Mouse (Mus musculus): ENCODE results near the gene Nfkb2. TPM values are rescaled to one million over a fixed set of nuclear protein-coding genes. Genes with fewer than 3 reads are reported as not detected.

Gene Nfkb2
- polyA plus RNA-seq, 1 experiment, result 20.4 TPM

GRCm38 (mm10) chr19:46331936-46332335 lies 27.8 kb downstream of the Nfkb2 start:
- Histone ChIP-seq H3K9ac (ENCODE audit: low read depth, poor library complexity, severe bottlenecking) (no peak overlapping the region), H3K4me1 (ENCODE audit: control insufficient read depth, insufficient read depth, low read length) (no peaks in the 10 kb centered on the region), H3K4me3 (ENCODE audit: low read depth, low read length) (no peak overlapping the region), H3K9me3 (replicated peaks; ENCODE audit: control insufficient read depth, insufficient read depth, low read length, poor library complexity, severe bottlenecking) (no peaks in the 10 kb centered on the region), H3K27me3 (ENCODE audit: control insufficient read depth, insufficient read depth, low read length, poor library complexity, severe bottlenecking) (no peaks in the 10 kb centered on the region), H3K36me3 (ENCODE audit: control insufficient read depth, insufficient read depth, low read length, poor library complexity, severe bottlenecking) (no peaks in the 10 kb centered on the region; the same call in 1 of the 2 replicates), H3K27ac (ENCODE audit: insufficient read depth, low read length) (no peak overlapping the region)
- TF ChIP-seq CTCF (IDR thresholded peaks at IDR 0.05; ENCODE audit: low read depth, low read length) (no peak), EP300 (IDR thresholded peaks at IDR 0.05; ENCODE audit: insufficient read depth, low read depth, low read length) (no peak), POLR2A (IDR thresholded peaks at IDR 0.05; ENCODE audit: insufficient read depth, low read length) (no peak)

DNA sequence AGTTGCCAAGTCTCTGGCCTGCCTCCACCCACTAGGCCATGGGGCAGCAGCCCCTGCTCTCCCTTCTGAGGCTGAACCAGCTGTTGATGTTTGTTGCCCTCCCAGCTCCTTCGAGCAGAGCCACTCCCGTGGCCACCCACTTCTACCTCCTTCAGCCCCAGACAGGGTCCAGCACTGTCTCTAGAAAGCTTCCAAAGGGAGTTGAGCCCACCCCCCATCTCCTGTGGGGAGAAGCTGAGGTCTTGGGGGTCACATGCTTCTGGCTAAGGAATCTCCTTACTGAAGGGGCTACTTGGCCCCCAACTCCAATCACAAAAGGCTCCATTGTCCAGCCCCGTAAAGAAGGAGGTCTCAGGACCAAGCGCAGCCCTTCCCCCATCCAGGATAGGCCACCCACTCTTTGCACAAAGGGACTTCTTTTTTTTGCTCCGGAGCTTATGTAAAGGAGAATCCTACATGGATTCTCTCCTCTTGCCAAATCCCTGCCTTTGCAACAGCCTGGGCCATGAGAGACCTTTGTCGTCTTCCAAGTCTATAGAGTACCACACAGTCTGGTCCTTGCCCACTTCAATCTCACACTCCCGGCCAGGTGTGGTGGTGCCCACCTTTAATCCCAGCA lies 28.7 kb downstream of the Nfkb2 start:
- H3K9ac ChIP-seq (ENCODE audit: low read depth, poor library complexity, severe bottlenecking), result no peak overlapping the region
- H3K27ac ChIP-seq (ENCODE audit: insufficient read depth, low read length), result no peak overlapping the region
- no peaks in the 10 kb centered on the region for H3K9me3 ChIP-seq (replicated peaks; ENCODE audit: control insufficient read depth, insufficient read depth, low read length, poor library complexity, severe bottlenecking)
- H3K36me3 ChIP-seq (ENCODE audit: control insufficient read depth, insufficient read depth, low read length, poor library complexity, severe bottlenecking), result no peaks in the 10 kb centered on the region; the same call in 1 of the 2 replicates
- no peaks in the 10 kb centered on the region for H3K4me1 ChIP-seq (ENCODE audit: control insufficient read depth, insufficient read depth, low read length)
- no peaks in the 10 kb centered on the region for H3K27me3 ChIP-seq (ENCODE audit: control insufficient read depth, insufficient read depth, low read length, poor library complexity, severe bottlenecking)
- H3K4me3 ChIP-seq (ENCODE audit: low read depth, low read length), result no peak overlapping the region
- TF ChIP-seq EP300 (IDR thresholded peaks at IDR 0.05; ENCODE audit: insufficient read depth, low read depth, low read length) (no peak), POLR2A (IDR thresholded peaks at IDR 0.05; ENCODE audit: insufficient read depth, low read length) (no peak), CTCF (IDR thresholded peaks at IDR 0.05; ENCODE audit: low read depth, low read length) (no peak)

- no peaks in the 10 kb centered on the region for H3K4me1 ChIP-seq (ENCODE audit: control insufficient read depth, insufficient read depth, low read length)
- H3K27ac ChIP-seq (ENCODE audit: insufficient read depth, low read length), result no peak overlapping the region
- no peak overlapping the region for H3K9ac ChIP-seq (ENCODE audit: low read depth, poor library complexity, severe bottlenecking)
- no peak overlapping the region for H3K4me3 ChIP-seq (ENCODE audit: low read depth, low read length)
- TF ChIP-seq CTCF (IDR thresholded peaks at IDR 0.05; ENCODE audit: low read depth, low read length), result no peak
- H3K9me3 ChIP-seq (replicated peaks; ENCODE audit: control insufficient read depth, insufficient read depth, low read length, poor library complexity, severe bottlenecking), result no peaks in the 10 kb centered on the region
- H3K27me3 ChIP-seq (ENCODE audit: control insufficient read depth, insufficient read depth, low read length, poor library complexity, severe bottlenecking), result no peaks in the 10 kb centered on the region
- H3K36me3 ChIP-seq (ENCODE audit: control insufficient read depth, insufficient read depth, low read length, poor library complexity, severe bottlenecking), result no peaks in the 10 kb centered on the region; the same call in 1 of the 2 replicates
Observed at GRCm38 (mm10) chr19:46333906-46334305, 29.8 kb downstream of the Nfkb2 start.

DNA sequence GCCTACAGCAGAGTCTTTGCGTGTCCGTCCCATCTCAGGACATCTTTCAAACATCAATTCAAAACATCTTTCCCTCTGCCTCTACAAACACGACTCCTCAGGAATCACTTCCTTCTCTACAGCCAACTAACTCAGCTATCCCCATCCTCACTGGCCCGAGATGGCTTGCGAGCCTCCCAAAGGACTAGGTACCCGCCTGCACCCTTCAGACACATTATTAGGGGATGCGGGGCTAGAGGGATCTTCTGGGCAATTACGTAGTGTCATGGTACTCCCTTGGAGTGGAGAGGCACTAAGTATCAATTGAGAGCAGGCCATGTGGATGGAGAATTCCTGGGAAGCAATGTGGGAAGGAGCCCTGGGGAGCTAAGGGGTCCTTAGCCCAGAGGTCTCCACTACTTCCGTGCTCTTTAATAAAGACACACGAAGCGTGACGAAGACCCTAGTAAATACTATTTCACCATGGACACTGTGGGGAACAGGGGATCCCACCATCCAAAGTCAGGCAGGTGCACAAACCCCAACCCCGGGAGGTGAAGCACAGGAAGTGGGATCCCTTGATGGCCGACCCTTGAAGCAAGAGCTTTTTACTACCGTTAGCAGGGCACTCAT lies 33.7 kb downstream of the Nfkb2 start:
- no peaks in the 10 kb centered on the region for H3K36me3 ChIP-seq (ENCODE audit: control insufficient read depth, insufficient read depth, low read length, poor library complexity, severe bottlenecking)
- no peak overlapping the region for H3K27ac ChIP-seq (ENCODE audit: insufficient read depth, low read length)
- peak overlapping the region; percentile 78 for H3K9ac ChIP-seq (ENCODE audit: low read depth, poor library complexity, severe bottlenecking)
- no peaks in the 10 kb centered on the region for H3K27me3 ChIP-seq (ENCODE audit: control insufficient read depth, insufficient read depth, low read length, poor library complexity, severe bottlenecking)
- H3K4me1 ChIP-seq (ENCODE audit: control insufficient read depth, insufficient read depth, low read length), result no peaks in the 10 kb centered on the region
- TF ChIP-seq POLR2A (IDR thresholded peaks at IDR 0.05; ENCODE audit: insufficient read depth, low read length) (no peak), CTCF (IDR thresholded peaks at IDR 0.05; ENCODE audit: low read depth, low read length) (no peak), EP300 (IDR thresholded peaks at IDR 0.05; ENCODE audit: insufficient read depth, low read depth, low read length) (no peak)
- peak overlapping the region; percentile 74 for H3K4me3 ChIP-seq (ENCODE audit: low read depth, low read length)
- H3K9me3 ChIP-seq (replicated peaks; ENCODE audit: control insufficient read depth, insufficient read depth, low read length, poor library complexity, severe bottlenecking), result no peaks in the 10 kb centered on the region

GRCm38 (mm10) chr19:46338331-46338936 lies 34.3 kb downstream of the Nfkb2 start, which contains the start of gene Cuedc2:
Cuedc2 (minus strand) TSS chr19:46338702.
- H3K36me3 ChIP-seq (ENCODE audit: control insufficient read depth, insufficient read depth, low read length, poor library complexity, severe bottlenecking), result no peaks in the 10 kb centered on the region
- no peaks in the 10 kb centered on the region for H3K9me3 ChIP-seq (replicated peaks; ENCODE audit: control insufficient read depth, insufficient read depth, low read length, poor library complexity, severe bottlenecking)
- peak within 1 kb of the TSS; percentile 78 for H3K9ac ChIP-seq (ENCODE audit: low read depth, poor library complexity, severe bottlenecking)
- no peak for TF ChIP-seq POLR2A (IDR thresholded peaks at IDR 0.05; ENCODE audit: insufficient read depth, low read length)
- TF ChIP-seq EP300 (IDR thresholded peaks at IDR 0.05; ENCODE audit: insufficient read depth, low read depth, low read length), result no peak
- TF ChIP-seq CTCF (IDR thresholded peaks at IDR 0.05; ENCODE audit: low read depth, low read length), result no peak
- 0 out of 2 replicates have a peak within 1 kb of the TSS, but pooled peaks have one; percentile 11 for H3K27ac ChIP-seq (ENCODE audit: insufficient read depth, low read length)
- H3K27me3 ChIP-seq (ENCODE audit: control insufficient read depth, insufficient read depth, low read length, poor library complexity, severe bottlenecking), result no peaks in the 10 kb centered on the region
- H3K4me3 ChIP-seq (ENCODE audit: low read depth, low read length), result peak within 1 kb of the TSS; percentile 74
- no peaks in the 10 kb centered on the region for H3K4me1 ChIP-seq (ENCODE audit: control insufficient read depth, insufficient read depth, low read length)

GRCm38 (mm10) chr19:46338942-46339286 lies 34.8 kb downstream of the Nfkb2 start:
- TF ChIP-seq POLR2A (IDR thresholded peaks at IDR 0.05; ENCODE audit: insufficient read depth, low read length) (no peak), CTCF (IDR thresholded peaks at IDR 0.05; ENCODE audit: low read depth, low read length) (no peak), EP300 (IDR thresholded peaks at IDR 0.05; ENCODE audit: insufficient read depth, low read depth, low read length) (no peak)
- H3K4me3 ChIP-seq (ENCODE audit: low read depth, low read length), result no peak overlapping the region
- H3K9me3 ChIP-seq (replicated peaks; ENCODE audit: control insufficient read depth, insufficient read depth, low read length, poor library complexity, severe bottlenecking), result no peaks in the 10 kb centered on the region
- H3K27ac ChIP-seq (ENCODE audit: insufficient read depth, low read length), result 0 out of 2 replicates have a peak overlapping the region, but pooled peaks have one; percentile 11
- peak overlapping the region; percentile 41 for H3K9ac ChIP-seq (ENCODE audit: low read depth, poor library complexity, severe bottlenecking)
- H3K36me3 ChIP-seq (ENCODE audit: control insufficient read depth, insufficient read depth, low read length, poor library complexity, severe bottlenecking), result no peaks in the 10 kb centered on the region
- H3K27me3 ChIP-seq (ENCODE audit: control insufficient read depth, insufficient read depth, low read length, poor library complexity, severe bottlenecking), result no peaks in the 10 kb centered on the region
- no peaks in the 10 kb centered on the region for H3K4me1 ChIP-seq (ENCODE audit: control insufficient read depth, insufficient read depth, low read length)
